Mouse (Mus musculus): Measurements from ENCODE around the gene Pecam1. TPM values are rescaled to one million over a fixed set of nuclear protein-coding genes. Genes with fewer than 3 reads are reported as not detected.
"Not testable (repeated sequence)": the region's sequence is repeated elsewhere in the genome, so short reads cannot be mapped to it uniquely, and the experiment has no call there.

The Pecam1 gene
- polyA plus RNA-seq, 1 experiment from 2014 or later = 14.8 TPM

GRCm38 (mm10) chr11:106667855-106668254, 82.6 kb downstream of the Pecam1 start:
- 92% methylated on average over 11 of the region's 11 CpGs for WGBS
- ATAC-seq (ENCODE audit: low FRiP score) = no peak

DNA sequence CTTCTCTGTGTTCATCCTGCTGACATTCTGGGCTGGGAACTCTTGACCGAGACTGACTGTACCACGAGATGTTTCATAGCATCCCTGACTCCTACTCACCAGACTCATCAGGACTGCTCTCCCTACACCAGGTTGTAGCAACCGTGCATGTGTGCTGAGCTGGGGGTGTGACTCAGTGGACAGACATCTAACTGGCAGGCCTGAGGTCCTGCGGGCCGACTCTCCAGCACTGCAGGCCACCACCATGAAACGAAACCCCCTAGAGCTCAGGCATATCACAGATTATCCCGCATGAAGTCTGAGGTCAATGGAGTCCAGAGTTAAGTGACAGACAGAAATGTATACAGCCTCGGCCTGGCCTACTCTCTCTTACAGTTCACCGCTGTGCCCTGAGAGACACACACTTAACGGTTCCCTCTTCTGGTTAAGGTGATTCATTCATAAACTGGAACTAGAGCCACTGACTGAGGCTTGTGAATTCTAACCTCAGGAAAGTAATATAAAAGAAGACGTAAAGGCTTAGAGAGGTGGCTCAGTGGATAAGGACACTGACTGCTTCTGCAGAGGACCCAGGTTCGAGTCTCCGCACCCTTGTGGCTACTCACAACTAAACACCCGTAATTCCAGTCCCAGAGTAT, 83.8 kb downstream of the Pecam1 start:
- Histone ChIP-seq H3K4me1 (peaks cover 12% of the 10 kb centered on the region), H3K27me3 (no peaks in the 10 kb centered on the region), H3K4me3 (replicated peaks) (no peak overlapping the region), H3K9ac (no peak overlapping the region), H3K9me3 (no peaks in the 10 kb centered on the region), H3K4me2 (no peak overlapping the region), H3K27ac (no peak overlapping the region), H3K36me3 (replicated peaks) (no peaks in the 10 kb centered on the region)
- ATAC-seq (ENCODE audit: low FRiP score) = no peak
- WGBS = 92% methylated on average over 14 of the region's 14 CpGs

More at GRCm38 (mm10) chr11:106667855-106668254, 82.6 kb downstream of the Pecam1 start:
- no peaks in the 10 kb centered on the region for H3K9me3 ChIP-seq
- H3K36me3 ChIP-seq (replicated peaks) = no peaks in the 10 kb centered on the region
- no peaks in the 10 kb centered on the region for H3K27me3 ChIP-seq
- H3K4me3 ChIP-seq (replicated peaks) = no peak overlapping the region
- no peak overlapping the region for H3K27ac ChIP-seq
- no peak overlapping the region for H3K4me2 ChIP-seq
- peaks cover 12% of the 10 kb centered on the region for H3K4me1 ChIP-seq
- H3K9ac ChIP-seq = no peak overlapping the region

- Histone ChIP-seq H3K4me3 (replicated peaks) (no peak overlapping the region), H3K4me1 (peaks cover 11% of the 10 kb centered on the region), H3K27me3 (no peaks in the 10 kb centered on the region), H3K36me3 (replicated peaks) (no peaks in the 10 kb centered on the region), H3K9me3 (no peaks in the 10 kb centered on the region), H3K4me2 (no peak overlapping the region), H3K9ac (no peak overlapping the region), H3K27ac (no peak overlapping the region)
- ATAC-seq (ENCODE audit: low FRiP score) = no peak
- 87% methylated on average over 2 of the region's 2 CpGs for WGBS
These were observed 84.6 kb downstream of the Pecam1 start for GRCm38 (mm10) chr11:106665841-106666240.

- peaks cover 15% of the 10 kb centered on the region for H3K4me1 ChIP-seq
- no peak overlapping the region for H3K4me3 ChIP-seq (replicated peaks)
- H3K36me3 ChIP-seq (replicated peaks) = no peaks in the 10 kb centered on the region
- no peak overlapping the region for H3K27ac ChIP-seq
- H3K9ac ChIP-seq = no peak overlapping the region
- H3K9me3 ChIP-seq = no peaks in the 10 kb centered on the region
- 93% methylated on average over 4 of the region's 4 CpGs for WGBS
- no peak overlapping the region for H3K4me2 ChIP-seq
- no peaks in the 10 kb centered on the region for H3K27me3 ChIP-seq
- ATAC-seq (ENCODE audit: low FRiP score) = no peak
These were observed 85.1 kb downstream of the Pecam1 start for GRCm38 (mm10) chr11:106665328-106665727.

DNA sequence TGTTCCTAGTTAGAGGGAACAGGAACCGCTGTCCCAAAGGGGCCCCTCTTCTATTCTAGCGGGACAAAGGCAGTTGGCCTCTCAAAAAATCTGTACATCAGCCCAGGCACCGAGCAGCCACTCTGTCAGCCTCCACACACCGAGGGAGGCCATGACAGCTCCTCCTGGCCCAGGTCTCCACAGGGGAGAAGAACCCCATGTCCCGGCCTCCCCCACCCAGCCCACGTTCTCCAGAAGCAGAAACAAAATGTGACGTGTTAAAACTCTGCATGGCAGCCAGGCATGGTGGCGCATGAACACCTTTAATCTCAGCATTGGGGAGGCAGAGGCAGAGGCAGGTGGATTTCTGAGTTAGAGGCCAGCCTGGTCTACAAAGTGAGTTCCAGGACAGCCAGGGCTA, 85.7 kb downstream of the Pecam1 start:
- Histone ChIP-seq H3K4me3 (replicated peaks) (no peak overlapping the region), H3K27me3 (no peaks in the 10 kb centered on the region), H3K9me3 (no peaks in the 10 kb centered on the region), H3K36me3 (replicated peaks) (no peaks in the 10 kb centered on the region), H3K4me2 (no peak overlapping the region), H3K4me1 (peaks cover 18% of the 10 kb centered on the region), H3K9ac (no peak overlapping the region), H3K27ac (no peak overlapping the region)
- 67% methylated on average over 8 of the region's 8 CpGs for WGBS
- no peak for ATAC-seq (ENCODE audit: low FRiP score)

- no peak overlapping the region for H3K27ac ChIP-seq
- no peaks in the 10 kb centered on the region for H3K36me3 ChIP-seq (replicated peaks)
- no peak for ATAC-seq (ENCODE audit: low FRiP score)
- 63% methylated on average over 6 of the region's 6 CpGs for whole genome bisulfite sequencing
- H3K9me3 ChIP-seq = no peaks in the 10 kb centered on the region
- H3K4me1 ChIP-seq = peaks cover 21% of the 10 kb centered on the region
- no peak overlapping the region for H3K9ac ChIP-seq
- no peak overlapping the region for H3K4me3 ChIP-seq (replicated peaks)
- no peaks in the 10 kb centered on the region for H3K27me3 ChIP-seq
- H3K4me2 ChIP-seq = no peak overlapping the region
These were observed 86.6 kb downstream of the Pecam1 start for GRCm38 (mm10) chr11:106663838-106664237.

- H3K36me3 ChIP-seq (replicated peaks) = no peaks in the 10 kb centered on the region
- H3K27ac ChIP-seq = no peak overlapping the region
- no peaks in the 10 kb centered on the region for H3K9me3 ChIP-seq
- no peaks in the 10 kb centered on the region for H3K27me3 ChIP-seq
- H3K4me2 ChIP-seq = no peak overlapping the region
- peaks cover 32% of the 10 kb centered on the region for H3K4me1 ChIP-seq
- H3K9ac ChIP-seq = no peak overlapping the region
- no peak overlapping the region for H3K4me3 ChIP-seq (replicated peaks)
- no peak for ATAC-seq (ENCODE audit: low FRiP score)
- WGBS = 93% methylated on average over 10 of the region's 11 CpGs
These were observed 87.6 kb downstream of the Pecam1 start for GRCm38 (mm10) chr11:106662634-106663407.

DNA sequence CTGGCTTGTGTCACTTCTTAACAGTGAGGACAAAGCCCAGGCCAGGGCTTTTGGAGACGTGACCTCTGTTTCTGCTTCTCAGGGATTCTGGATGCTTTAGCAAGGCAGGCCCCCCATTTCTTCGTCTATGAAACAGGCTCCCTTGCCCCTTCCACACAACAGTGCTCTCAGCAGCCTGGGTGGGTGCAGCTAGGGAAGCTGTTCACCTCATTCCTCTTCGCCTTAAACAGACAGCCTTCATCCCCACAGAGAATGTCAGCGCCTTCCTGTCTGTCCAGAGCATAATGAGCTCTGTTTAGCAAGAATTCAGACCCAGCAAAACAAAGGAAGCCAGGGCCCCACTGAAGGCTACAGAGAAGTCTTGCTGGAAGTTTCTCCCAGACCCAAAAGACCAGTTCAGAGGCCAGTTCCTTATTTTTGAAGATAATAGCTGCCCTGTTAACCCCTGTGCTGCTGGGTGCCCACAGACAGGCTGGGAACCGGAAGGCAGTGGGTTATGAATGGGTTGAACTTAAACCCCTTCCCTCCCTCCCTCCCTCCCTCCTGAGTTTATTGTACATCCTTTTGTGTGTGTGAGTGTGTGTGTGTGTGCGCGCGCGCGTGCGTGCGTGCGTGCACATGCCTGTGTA, 89.9 kb downstream of the Pecam1 start:
- Histone ChIP-seq H3K4me2 (no peak overlapping the region), H3K4me3 (replicated peaks) (no peak overlapping the region), H3K27ac (peak overlapping the region; percentile 54), H3K36me3 (replicated peaks) (no peaks in the 10 kb centered on the region), H3K9ac (peak overlapping the region; percentile 21; the same call in 1 of the 2 replicates), H3K4me1 (peaks cover 36% of the 10 kb centered on the region), H3K9me3 (no peaks in the 10 kb centered on the region), H3K27me3 (no peaks in the 10 kb centered on the region)
- ATAC-seq (ENCODE audit: low FRiP score) = no peak
- 36% methylated on average over 13 of the region's 13 CpGs for WGBS

GRCm38 (mm10) chr11:106659598-106660295, 90.7 kb downstream of the Pecam1 start:
- Histone ChIP-seq H3K9ac (no peak overlapping the region), H3K27ac (peak overlapping the region; percentile 67; the same call in 1 of the 2 replicates)
- WGBS = 34% methylated on average over 15 of the region's 15 CpGs

GRCm38 (mm10) chr11:106658051-106658880, 92.2 kb downstream of the Pecam1 start:
- WGBS = 26% methylated on average over 14 of the region's 14 CpGs
- Histone ChIP-seq H3K27ac (peak overlapping the region; percentile 73), H3K4me1 (peaks cover 36% of the 10 kb centered on the region), H3K36me3 (replicated peaks) (no peaks in the 10 kb centered on the region), H3K9me3 (no peaks in the 10 kb centered on the region), H3K9ac (peak overlapping the region; percentile 5; the same call in 1 of the 2 replicates), H3K27me3 (no peaks in the 10 kb centered on the region), H3K4me2 (no peak overlapping the region), H3K4me3 (replicated peaks) (no peak overlapping the region)
- 0 out of 2 replicates have a peak, but pooled peaks have one; percentile 64 for ATAC-seq (ENCODE audit: low FRiP score)

More at GRCm38 (mm10) chr11:106659598-106660295, 90.7 kb downstream of the Pecam1 start:
- Histone ChIP-seq H3K4me3 (replicated peaks) (no peak overlapping the region), H3K4me2 (no peak overlapping the region), H3K36me3 (replicated peaks) (no peaks in the 10 kb centered on the region), H3K4me1 (peaks cover 36% of the 10 kb centered on the region), H3K9me3 (no peaks in the 10 kb centered on the region), H3K27me3 (no peaks in the 10 kb centered on the region)
- no peak for ATAC-seq (ENCODE audit: low FRiP score)

DNA sequence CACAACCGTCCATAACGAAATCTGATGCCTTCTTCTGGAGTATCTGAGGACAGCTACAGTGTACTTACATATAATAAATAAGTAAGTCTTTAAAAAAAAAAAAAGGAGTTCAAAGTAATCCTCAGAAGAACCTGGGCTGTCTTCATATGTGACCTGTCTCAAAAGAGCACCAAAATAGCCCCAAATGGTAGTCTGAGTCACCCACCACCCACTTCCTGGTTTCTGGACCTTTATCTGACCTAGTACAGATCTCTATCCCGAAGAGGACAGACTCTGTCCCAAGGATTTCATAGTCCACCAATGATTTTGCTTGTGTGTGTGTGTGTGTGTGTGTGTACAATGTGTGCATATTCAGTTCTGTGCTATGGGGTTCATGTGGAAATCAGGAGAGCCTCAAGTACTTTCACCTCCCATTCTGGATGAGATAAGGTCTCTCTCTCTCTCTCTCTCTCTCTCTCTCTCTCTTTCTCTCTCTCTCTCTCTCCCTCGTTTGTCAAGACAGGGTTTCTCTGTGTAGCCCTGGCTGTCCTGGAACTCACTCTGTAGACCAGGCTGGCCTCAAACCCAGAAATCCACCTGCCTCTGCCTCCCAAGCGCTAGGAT, 93.4 kb downstream of the Pecam1 start:
- 83% methylated on average over 5 of the region's 5 CpGs for WGBS
- H3K4me3 ChIP-seq (replicated peaks); H3K4me2 ChIP-seq; H3K9ac ChIP-seq; H3K27me3 ChIP-seq; ATAC-seq (ENCODE audit: low FRiP score); H3K27ac ChIP-seq; H3K9me3 ChIP-seq; H3K36me3 ChIP-seq (replicated peaks): not testable (repeated sequence)
- H3K4me1 ChIP-seq = peaks cover 36% of the 10 kb centered on the region
